ENCODE assay signal across 18 mouse cellular contexts in genomic region chr5:74610511-74610910, GRCm38 (mm10).
"Had no signal": no experiment of that assay in that cellular context is flagged by ENCODE, and none has a peak within 500 bp of the region (broad histone marks: within the 10 kb centered on the region; RNA-seq: fewer than 3 reads in every experiment).

No protein-coding gene starts in this region.

- H3K27ac ChIP-seq: midbrain, embryonic 10.5 days; midbrain, embryonic 12.5 days; neural tube, embryonic 13.5 days; neural tube, embryonic 15.5 days; stomach, embryonic 15.5 days; stomach, postnatal 0 days had no signal

- ATAC-seq: midbrain, embryonic 16.5 days had no signal

- H3K9me3 ChIP-seq: midbrain, embryonic 10.5 days; midbrain, embryonic 12.5 days; neural tube, embryonic 13.5 days; neural tube, embryonic 15.5 days; stomach, embryonic 15.5 days had no signal

- H3K4me1 ChIP-seq: midbrain, embryonic 10.5 days; midbrain, embryonic 12.5 days; neural tube, embryonic 13.5 days; neural tube, embryonic 15.5 days had no signal

- H3K27me3 ChIP-seq: midbrain, embryonic 12.5 days; neural tube, embryonic 13.5 days; neural tube, embryonic 15.5 days; stomach, embryonic 15.5 days had no signal

- H3K9ac ChIP-seq: lung, embryonic 14.5 days; midbrain, embryonic 12.5 days; neural tube, embryonic 13.5 days; neural tube, embryonic 15.5 days; stomach, embryonic 15.5 days had no signal

- H3K36me3 ChIP-seq: midbrain, embryonic 10.5 days; midbrain, embryonic 12.5 days; neural tube, embryonic 13.5 days; neural tube, embryonic 15.5 days; stomach, embryonic 15.5 days had no signal

- H3K4me2 ChIP-seq: lung, embryonic 14.5 days; midbrain, embryonic 12.5 days; neural tube, embryonic 13.5 days; neural tube, embryonic 15.5 days; stomach, embryonic 15.5 days had no signal

- DNase-seq: lung, adult 18-20 months; lung, embryonic 14.5 days; lung, postnatal 10 days; lung, postnatal 4 days; midbrain, embryonic 14.5 days; retina, postnatal 1 day; right cerebral cortex, adult 18-20 months; right cerebral cortex, postnatal 14 days; thymus, postnatal 25 days; thymus, postnatal 4 days had no signal

- H3K4me3 ChIP-seq: midbrain, embryonic 10.5 days; midbrain, embryonic 12.5 days; myocyte; neural tube, embryonic 13.5 days; neural tube, embryonic 15.5 days; stomach, embryonic 15.5 days had no signal
